Mouse (Mus musculus): ENCODE data around the gene Thsd4. TPM values are rescaled to one million over a fixed set of nuclear protein-coding genes. Genes with fewer than 3 reads are reported as not detected.

Thsd4 gene
- polyA plus RNA-seq, 1 experiment: 4.3 TPM

DNA sequence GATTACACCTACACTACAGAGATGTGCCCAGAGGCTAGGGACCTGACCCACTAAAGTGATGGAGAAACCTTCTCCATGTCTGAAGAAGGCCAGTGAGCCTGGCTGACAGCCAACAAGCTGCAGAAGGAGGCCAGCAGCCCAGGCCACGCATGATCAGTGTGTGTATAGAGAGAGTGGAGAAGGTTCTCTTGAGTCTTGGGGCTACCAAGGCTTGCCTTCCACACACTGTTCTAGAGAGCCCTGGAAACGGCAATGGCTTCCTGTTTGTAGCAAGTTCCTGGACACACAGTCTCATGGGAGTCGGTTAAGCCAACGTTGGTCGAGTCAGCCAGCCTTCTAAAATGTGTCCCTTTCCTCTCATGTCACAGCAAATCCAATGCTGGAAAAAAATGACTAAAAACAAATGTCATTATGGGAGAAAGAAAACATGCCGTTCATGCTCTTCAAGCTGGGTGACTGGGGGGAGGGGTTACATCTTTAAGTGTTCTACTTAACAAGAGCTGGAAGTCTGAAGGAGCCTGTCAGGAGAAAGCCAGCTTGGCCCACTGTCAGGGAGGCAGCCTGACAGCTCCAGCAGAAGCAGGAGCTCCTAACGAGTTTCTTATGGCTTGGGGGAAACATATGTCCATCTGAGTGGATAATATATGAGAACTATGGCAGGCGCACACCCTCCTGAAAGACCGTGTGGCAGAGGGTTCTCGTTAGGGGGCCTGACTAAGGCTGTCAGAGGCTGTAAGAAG, 257.1 kb downstream of the Thsd4 start:
- TF ChIP-seq POLR2A (IDR thresholded peaks at IDR 0.05; ENCODE audit: control insufficient read depth, extremely low read depth, insufficient read depth, low read length, poor library complexity): no peak
- TF ChIP-seq CTCF (IDR thresholded peaks at IDR 0.05; ENCODE audit: borderline replicate concordance, control insufficient read depth, extremely low read depth, insufficient read depth, low read length, poor library complexity): no peak
- DNase-seq: no peak
- Histone ChIP-seq H3K36me3 (ENCODE audit: control insufficient read depth, insufficient read depth, low read length) (no peaks in the 10 kb centered on the region), H3K27ac (ENCODE audit: control insufficient read depth, insufficient read depth, low read length) (no peak overlapping the region), H3K4me1 (replicated peaks; ENCODE audit: control insufficient read depth, insufficient read depth, low read length) (no peaks in the 10 kb centered on the region), H3K4me3 (ENCODE audit: control insufficient read depth, insufficient read depth, low read length) (no peak overlapping the region), H3K27me3 (ENCODE audit: control insufficient read depth, insufficient read depth, low read length) (no peaks in the 10 kb centered on the region)
- WGBS: 50% methylated on average over 10 of the region's 10 CpGs

DNA sequence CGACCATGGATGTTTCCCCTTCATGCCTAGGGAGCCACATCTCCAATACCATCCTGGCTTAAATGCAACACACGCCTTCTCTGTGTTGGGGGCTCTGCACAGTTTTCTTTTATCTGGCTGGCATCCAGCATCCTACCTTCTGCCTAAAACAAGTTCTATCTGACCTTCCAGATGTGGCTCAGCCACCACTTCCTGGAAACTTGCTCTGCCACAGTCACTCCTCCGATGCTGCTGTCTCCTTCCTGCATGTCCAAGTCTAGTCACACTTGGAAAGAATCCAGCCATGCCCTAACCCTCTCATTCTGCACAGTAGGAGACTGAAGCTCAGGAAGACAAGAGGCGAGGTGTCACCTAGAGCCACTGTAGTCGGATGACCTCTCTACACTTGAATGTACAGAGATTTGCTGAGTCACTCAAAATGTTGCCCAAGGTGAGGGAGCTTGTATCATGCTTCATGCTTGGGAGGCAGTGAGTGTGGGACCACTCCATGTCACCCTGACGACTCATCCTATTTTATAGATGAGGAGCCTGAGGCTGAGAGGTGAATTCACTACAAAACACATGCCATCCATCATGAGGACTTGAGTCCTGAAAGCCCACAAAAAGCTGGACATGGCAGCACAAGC, 259.2 kb downstream of the Thsd4 start:
- DNase-seq: no peak
- no peak overlapping the region for H3K4me3 ChIP-seq (ENCODE audit: control insufficient read depth, insufficient read depth, low read length)
- H3K27me3 ChIP-seq (ENCODE audit: control insufficient read depth, insufficient read depth, low read length): no peaks in the 10 kb centered on the region
- WGBS: 43% methylated on average over 6 of the region's 6 CpGs
- TF ChIP-seq POLR2A (IDR thresholded peaks at IDR 0.05; ENCODE audit: control insufficient read depth, extremely low read depth, insufficient read depth, low read length, poor library complexity) (no peak), CTCF (IDR thresholded peaks at IDR 0.05; ENCODE audit: borderline replicate concordance, control insufficient read depth, extremely low read depth, insufficient read depth, low read length, poor library complexity) (no peak)
- no peaks in the 10 kb centered on the region for H3K36me3 ChIP-seq (ENCODE audit: control insufficient read depth, insufficient read depth, low read length)
- H3K4me1 ChIP-seq (replicated peaks; ENCODE audit: control insufficient read depth, insufficient read depth, low read length): no peaks in the 10 kb centered on the region
- no peak overlapping the region for H3K27ac ChIP-seq (ENCODE audit: control insufficient read depth, insufficient read depth, low read length)

DNA sequence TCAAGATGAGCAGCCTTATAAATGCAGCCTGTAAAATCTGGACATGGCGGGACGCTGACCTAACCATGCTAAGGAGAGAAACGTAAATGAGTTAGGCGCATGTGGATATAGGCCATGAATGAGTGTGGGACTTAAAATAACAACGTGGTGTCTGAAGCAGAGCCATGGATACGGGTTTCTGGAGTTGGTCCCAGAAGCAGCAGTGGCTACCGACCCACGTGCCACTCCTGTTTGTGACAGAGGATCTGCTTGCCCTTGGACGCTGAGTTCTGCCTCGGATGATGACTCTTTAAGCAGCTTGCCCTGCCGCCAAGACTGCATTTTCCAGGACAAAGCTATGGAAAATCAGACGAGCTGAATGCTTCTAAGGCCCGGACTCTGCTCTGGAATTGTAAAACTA, 262.2 kb downstream of the Thsd4 start:
- DNase-seq: no peak
- Histone ChIP-seq H3K27ac (ENCODE audit: control insufficient read depth, insufficient read depth, low read length) (no peak overlapping the region), H3K4me1 (replicated peaks; ENCODE audit: control insufficient read depth, insufficient read depth, low read length) (no peaks in the 10 kb centered on the region), H3K27me3 (ENCODE audit: control insufficient read depth, insufficient read depth, low read length) (no peaks in the 10 kb centered on the region), H3K36me3 (ENCODE audit: control insufficient read depth, insufficient read depth, low read length) (no peaks in the 10 kb centered on the region), H3K4me3 (ENCODE audit: control insufficient read depth, insufficient read depth, low read length) (no peak overlapping the region)
- 95% methylated on average over 13 of the region's 13 CpGs for WGBS
- TF ChIP-seq POLR2A (IDR thresholded peaks at IDR 0.05; ENCODE audit: control insufficient read depth, extremely low read depth, insufficient read depth, low read length, poor library complexity): no peak
- no peak for TF ChIP-seq CTCF (IDR thresholded peaks at IDR 0.05; ENCODE audit: borderline replicate concordance, control insufficient read depth, extremely low read depth, insufficient read depth, low read length, poor library complexity)

DNA sequence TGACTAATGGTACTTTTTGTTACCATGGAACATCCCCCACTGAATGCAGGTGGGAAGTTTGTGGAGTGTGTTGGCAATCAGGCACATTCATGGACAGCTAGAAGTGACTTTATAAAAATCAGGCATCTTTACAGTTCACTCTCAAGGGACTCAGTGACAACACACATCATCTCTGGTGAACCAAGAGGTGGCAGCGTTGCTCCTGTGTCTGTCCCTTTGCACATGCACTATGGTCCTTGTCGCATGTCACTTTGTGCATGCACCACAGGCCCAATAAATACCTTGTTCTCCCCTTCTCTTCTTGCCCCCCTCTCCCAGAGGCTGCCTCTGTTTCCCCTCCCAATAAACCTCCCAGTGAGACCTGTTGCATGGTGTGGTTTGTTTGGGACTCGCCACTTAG, 270.1 kb downstream of the Thsd4 start:
- H3K27me3 ChIP-seq (ENCODE audit: control insufficient read depth, insufficient read depth, low read length): no peaks in the 10 kb centered on the region
- H3K4me1 ChIP-seq (replicated peaks; ENCODE audit: control insufficient read depth, insufficient read depth, low read length): no peaks in the 10 kb centered on the region
- H3K36me3 ChIP-seq (ENCODE audit: control insufficient read depth, insufficient read depth, low read length): no peaks in the 10 kb centered on the region
- no peak for DNase-seq
- 81% methylated on average over 3 of the region's 3 CpGs for WGBS
- no peak overlapping the region for H3K27ac ChIP-seq (ENCODE audit: control insufficient read depth, insufficient read depth, low read length)
- no peak overlapping the region for H3K4me3 ChIP-seq (ENCODE audit: control insufficient read depth, insufficient read depth, low read length)
- TF ChIP-seq POLR2A (IDR thresholded peaks at IDR 0.05; ENCODE audit: control insufficient read depth, extremely low read depth, insufficient read depth, low read length, poor library complexity): no peak
- TF ChIP-seq CTCF (IDR thresholded peaks at IDR 0.05; ENCODE audit: borderline replicate concordance, control insufficient read depth, extremely low read depth, insufficient read depth, low read length, poor library complexity): no peak

DNA sequence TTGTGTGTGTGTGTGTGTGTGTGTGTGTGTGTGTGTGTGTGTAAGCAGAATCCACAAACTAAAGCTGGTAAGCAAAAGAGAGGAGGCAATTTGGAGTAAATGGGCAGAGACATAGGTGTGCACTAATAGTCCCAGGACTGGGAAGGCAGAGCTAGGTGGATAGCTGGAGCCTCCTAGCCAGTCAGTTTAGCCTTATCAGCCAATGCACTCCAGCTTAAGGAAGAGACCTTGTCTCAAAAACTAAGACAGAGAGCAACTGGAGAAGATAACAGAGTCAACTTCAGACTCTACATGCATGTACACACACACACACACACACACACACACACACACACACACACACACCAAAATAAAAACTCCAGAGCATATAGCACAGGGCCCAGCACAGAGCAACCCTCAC, 271.4 kb downstream of the Thsd4 start:
- DNase-seq: no peak
- TF ChIP-seq CTCF (IDR thresholded peaks at IDR 0.05; ENCODE audit: borderline replicate concordance, control insufficient read depth, extremely low read depth, insufficient read depth, low read length, poor library complexity) (no peak), POLR2A (IDR thresholded peaks at IDR 0.05; ENCODE audit: control insufficient read depth, extremely low read depth, insufficient read depth, low read length, poor library complexity) (no peak)
- no peak overlapping the region for H3K4me3 ChIP-seq (ENCODE audit: control insufficient read depth, insufficient read depth, low read length)
- H3K27ac ChIP-seq (ENCODE audit: control insufficient read depth, insufficient read depth, low read length): no peak overlapping the region
- no peaks in the 10 kb centered on the region for H3K27me3 ChIP-seq (ENCODE audit: control insufficient read depth, insufficient read depth, low read length)
- H3K36me3 ChIP-seq (ENCODE audit: control insufficient read depth, insufficient read depth, low read length): no peaks in the 10 kb centered on the region
- H3K4me1 ChIP-seq (replicated peaks; ENCODE audit: control insufficient read depth, insufficient read depth, low read length): no peaks in the 10 kb centered on the region

DNA sequence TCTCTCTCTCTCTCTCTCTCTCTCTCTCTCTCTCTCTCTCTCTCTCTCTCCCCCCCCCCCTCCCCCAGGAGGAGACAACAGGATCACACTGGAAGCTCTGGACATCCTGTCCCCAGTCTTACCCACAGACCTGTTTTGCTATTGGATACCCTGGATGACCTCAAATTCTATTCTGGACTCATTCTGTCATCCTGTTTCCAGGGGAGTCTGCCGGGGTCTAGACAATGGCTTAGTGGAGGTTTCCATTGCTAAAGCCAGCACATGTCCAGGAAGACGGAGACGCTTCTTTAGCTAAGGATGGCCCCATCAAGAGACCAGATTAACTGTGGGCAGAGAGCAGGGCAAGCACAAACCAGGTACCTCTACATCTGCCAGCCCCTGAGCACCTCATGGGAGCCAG, 273.8 kb downstream of the Thsd4 start:
- Histone ChIP-seq H3K36me3 (ENCODE audit: control insufficient read depth, insufficient read depth, low read length) (no peaks in the 10 kb centered on the region), H3K27ac (ENCODE audit: control insufficient read depth, insufficient read depth, low read length) (no peak overlapping the region), H3K4me1 (replicated peaks; ENCODE audit: control insufficient read depth, insufficient read depth, low read length) (no peaks in the 10 kb centered on the region), H3K27me3 (ENCODE audit: control insufficient read depth, insufficient read depth, low read length) (no peaks in the 10 kb centered on the region), H3K4me3 (ENCODE audit: control insufficient read depth, insufficient read depth, low read length) (no peak overlapping the region)
- whole genome bisulfite sequencing: 76% methylated on average over 3 of the region's 3 CpGs
- no peak for DNase-seq
- TF ChIP-seq CTCF (IDR thresholded peaks at IDR 0.05; ENCODE audit: borderline replicate concordance, control insufficient read depth, extremely low read depth, insufficient read depth, low read length, poor library complexity): no peak
- no peak for TF ChIP-seq POLR2A (IDR thresholded peaks at IDR 0.05; ENCODE audit: control insufficient read depth, extremely low read depth, insufficient read depth, low read length, poor library complexity)
